Mouse (Mus musculus) forebrain, embryonic 11.5 days (tissue): Measurements from ENCODE around the gene Ezr. TPM values are rescaled to one million over a fixed set of nuclear protein-coding genes. Genes with fewer than 3 reads are reported as not detected.
A peak's percentile ranks its signal among the peaks of the same experiment; 100 is the strongest.

Experiments
- ATAC-seq: fragments of 200-750 bp; cut with Nextera tagmentation; replicated peaks from 2 replicates; pipeline ENCODE4 v1.8.0; 2017; ENCODE audit warnings: moderate TSS enrichment; ENCODE audit not compliant: low FRiP score
- DNase-seq: peaks from one replicate; pipeline ENCODE4 v3.0.0-alpha.2; 2017; ENCODE audit warnings: low spot score
- H3K27ac ChIP-seq: fragments of 300-500 bp; sonication (generic); 2 replicates; pipeline ENCODE4 v1.5.1; 2014; ENCODE audit warnings: low read depth, low read length
- H3K27me3 ChIP-seq: fragments of 300-500 bp; sonication (generic); 2 replicates; pipeline ENCODE4 v1.6.1; 2014; ENCODE audit warnings: mild to moderate bottlenecking, low read length, mixed read lengths; ENCODE audit not compliant: control insufficient read depth, insufficient read depth
- H3K36me3 ChIP-seq: fragments of 300-500 bp; sonication (generic); 2 replicates; pipeline ENCODE4 v1.6.1; 2014; ENCODE audit warnings: mild to moderate bottlenecking, low read length, moderate library complexity, mixed read lengths; ENCODE audit not compliant: control insufficient read depth, insufficient read depth
- H3K4me1 ChIP-seq: fragments of 300-500 bp; sonication (generic); replicated peaks from 2 replicates; pipeline ENCODE4 v1.6.1; 2014; ENCODE audit warnings: low read length, mixed read lengths; ENCODE audit not compliant: control insufficient read depth, insufficient read depth
- H3K4me2 ChIP-seq: fragments of 300-500 bp; sonication (generic); 2 replicates; pipeline ENCODE4 v1.6.1; 2014; ENCODE audit warnings: low read depth, mild to moderate bottlenecking, low read length, moderate library complexity, mixed read lengths; ENCODE audit not compliant: severe bottlenecking
- H3K4me3 ChIP-seq: fragments of 300-500 bp; sonication (generic); 2 replicates; pipeline ENCODE4 v1.5.1; 2014; ENCODE audit warnings: low read depth, low read length
- H3K9ac ChIP-seq: fragments of 300-500 bp; sonication (generic); 2 replicates; pipeline ENCODE4 v1.6.1; 2014; ENCODE audit warnings: low read length
- H3K9me3 ChIP-seq: fragments of 300-500 bp; sonication (generic); 2 replicates; pipeline ENCODE4 v1.6.1; 2016; ENCODE audit warnings: low read length, mixed read lengths; ENCODE audit not compliant: control insufficient read depth
- WGBS: fragments of 180-500 bp; shearing (Covaris S2); extraction: QIAGEN DNeasy Blood & Tissue Kit; methylation state at CpG from one replicate; pipeline ENCODE4 v1.1.7; 2014; 5-methylcytosine and 5-hydroxymethylcytosine counted together
- polyA plus RNA-seq: library from polyadenylated mRNA; unstranded; fragments of >200 nt; fragmentation: Nextera tagmentation; extraction: Ambion mirVana; gene quantifications from 2 replicates; pipeline ENCODE4 v1.2.1, GENCODE M21; 2014

Ezr gene
- polyA plus RNA-seq, 1 experiment from 2014 or later = 122 TPM

DNA sequence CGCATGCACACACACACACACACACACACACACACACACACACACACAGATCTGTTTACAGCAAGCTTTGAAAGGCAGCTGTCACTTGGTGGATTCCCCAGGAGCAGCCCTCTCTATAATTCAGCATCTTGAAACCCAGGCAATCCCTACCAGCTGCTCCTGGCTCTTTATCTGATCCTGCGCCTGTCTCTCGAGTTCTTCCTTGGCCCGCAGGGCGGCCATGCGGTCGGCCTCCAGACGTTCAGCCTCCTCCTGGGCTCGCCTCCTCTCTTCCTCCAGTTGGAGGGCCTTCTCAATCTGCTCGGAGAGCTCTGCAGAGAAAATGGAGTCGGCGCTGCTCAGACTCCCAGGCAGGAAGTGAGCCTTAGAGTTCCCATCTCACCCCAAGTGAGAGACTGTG lies 41.3 kb downstream of the Ezr start:
- H3K9ac ChIP-seq = no peak overlapping the region
- 87% methylated on average over 12 of the region's 12 CpGs for WGBS
- H3K27me3 ChIP-seq = no peaks in the 10 kb centered on the region
- no peaks in the 10 kb centered on the region for H3K9me3 ChIP-seq
- H3K4me2 ChIP-seq = no peak overlapping the region
- no peak overlapping the region for H3K4me3 ChIP-seq
- DNase-seq (peak; percentile 46), ATAC-seq (no peak)
- peaks cover 17% of the 10 kb centered on the region; the same call in 1 of the 2 replicates for H3K4me1 ChIP-seq
- H3K36me3 ChIP-seq = peaks cover 4% of the 10 kb centered on the region; the same call in 1 of the 2 replicates
- no peak overlapping the region for H3K27ac ChIP-seq

DNA sequence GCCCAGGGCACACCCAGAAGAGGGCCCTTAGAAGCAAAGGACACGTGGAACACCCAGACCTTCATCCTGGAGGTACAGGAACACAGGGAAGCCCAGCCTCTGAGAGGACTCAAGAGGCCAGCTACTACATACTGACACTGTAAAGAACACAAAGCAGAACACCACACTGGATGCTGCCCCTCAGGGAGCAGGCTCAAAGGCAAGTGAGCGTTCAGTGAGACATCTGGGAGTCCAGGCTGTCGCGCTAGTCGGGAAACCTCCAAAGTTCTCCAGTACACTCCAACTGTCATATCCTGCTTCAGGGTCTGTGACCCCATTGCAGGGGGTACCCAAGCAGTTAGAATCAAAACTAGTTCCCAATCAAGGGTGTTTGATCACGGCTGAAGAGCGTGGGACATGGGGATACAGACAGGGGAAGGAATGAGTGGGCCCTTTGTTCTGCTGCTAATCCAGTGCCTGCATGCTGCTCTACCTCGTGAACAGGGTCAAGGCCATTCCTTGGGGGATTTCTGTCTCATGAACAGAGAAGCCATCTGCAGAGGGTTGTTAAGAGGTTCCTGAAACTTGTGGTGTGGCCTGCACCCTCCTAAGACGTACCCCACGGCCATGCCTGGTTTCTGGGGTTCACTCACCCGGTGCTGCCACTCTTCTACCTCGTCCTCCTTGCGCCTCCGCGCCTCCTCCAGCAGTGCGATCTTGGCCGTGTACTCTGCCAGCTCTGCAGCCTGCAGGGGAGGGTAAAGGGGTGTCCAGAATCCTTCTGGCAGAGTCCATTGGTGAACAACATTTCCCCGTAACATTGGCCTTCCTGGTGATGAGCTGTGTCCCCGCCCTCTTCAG lies 42.0 kb downstream of the Ezr start:
- Histone ChIP-seq H3K4me2 (no peak overlapping the region), H3K9me3 (no peaks in the 10 kb centered on the region), H3K9ac (no peak overlapping the region), H3K4me1 (peaks cover 19% of the 10 kb centered on the region; the same call in 1 of the 2 replicates), H3K4me3 (no peak overlapping the region), H3K27ac (peak overlapping the region; percentile 18; the same call in 1 of the 2 replicates), H3K36me3 (peaks cover 4% of the 10 kb centered on the region; the same call in 1 of the 2 replicates), H3K27me3 (no peaks in the 10 kb centered on the region)
- ATAC-seq = no peak
- DNase-seq = peak; percentile 50
- 73% methylated on average over 19 of the region's 19 CpGs for WGBS

DNA sequence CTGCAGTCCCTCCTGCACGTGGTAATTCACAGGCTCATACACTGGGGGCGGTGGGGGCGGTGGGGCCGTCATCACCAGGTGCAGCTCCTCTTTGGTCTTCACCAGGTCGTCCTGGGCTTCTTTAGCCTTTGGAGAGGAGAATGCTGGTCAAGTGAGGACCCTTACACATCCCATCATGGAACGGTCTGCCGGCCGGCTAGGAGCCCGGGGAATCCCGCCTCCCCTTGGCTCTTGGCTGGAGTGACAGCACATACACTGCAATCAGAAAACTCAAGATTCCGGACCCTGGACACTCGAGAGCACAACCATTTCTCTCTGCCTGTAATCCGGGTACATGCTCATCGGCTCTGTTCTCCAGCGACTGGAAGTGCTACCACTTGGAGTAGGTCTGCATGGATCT lies 42.8 kb downstream of the Ezr start:
- H3K9me3 ChIP-seq = no peaks in the 10 kb centered on the region
- peaks cover 4% of the 10 kb centered on the region; the same call in 1 of the 2 replicates for H3K36me3 ChIP-seq
- ATAC-seq (no peak), DNase-seq (peak; percentile 46)
- H3K4me2 ChIP-seq = no peak overlapping the region
- no peaks in the 10 kb centered on the region for H3K27me3 ChIP-seq
- H3K9ac ChIP-seq = no peak overlapping the region
- WGBS = 92% methylated on average over 15 of the region's 15 CpGs
- H3K4me3 ChIP-seq = no peak overlapping the region
- no peak overlapping the region for H3K27ac ChIP-seq
- peaks cover 19% of the 10 kb centered on the region; the same call in 1 of the 2 replicates for H3K4me1 ChIP-seq

DNA sequence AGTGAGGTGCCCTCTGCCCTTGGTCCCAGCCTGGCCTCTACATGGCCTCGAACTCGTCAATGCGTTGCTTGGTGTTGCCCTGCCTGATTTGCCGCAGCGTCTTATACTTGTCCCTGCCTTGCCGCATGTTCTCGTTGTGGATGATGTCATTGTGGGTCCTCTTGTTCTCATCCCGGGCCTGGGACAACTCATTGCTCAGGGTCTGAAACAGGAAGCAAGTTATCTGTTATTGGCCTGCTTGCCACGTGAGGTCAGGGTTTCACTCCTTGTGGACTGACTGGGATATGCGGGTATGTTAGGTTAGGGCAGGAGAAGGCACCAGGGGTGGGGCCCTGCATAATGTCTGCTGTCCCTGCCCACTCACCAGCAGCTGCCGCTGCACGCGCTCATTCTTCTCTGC lies 43.3 kb downstream of the Ezr start:
- DNase-seq (peak; percentile 49), ATAC-seq (no peak)
- Histone ChIP-seq H3K4me2 (no peak overlapping the region), H3K36me3 (peaks cover 4% of the 10 kb centered on the region; the same call in 1 of the 2 replicates), H3K27ac (no peak overlapping the region), H3K9me3 (no peaks in the 10 kb centered on the region), H3K4me3 (no peak overlapping the region), H3K4me1 (peaks cover 16% of the 10 kb centered on the region; the same call in 1 of the 2 replicates), H3K27me3 (no peaks in the 10 kb centered on the region), H3K9ac (no peak overlapping the region)
- WGBS = 90% methylated on average over 13 of the region's 13 CpGs

DNA sequence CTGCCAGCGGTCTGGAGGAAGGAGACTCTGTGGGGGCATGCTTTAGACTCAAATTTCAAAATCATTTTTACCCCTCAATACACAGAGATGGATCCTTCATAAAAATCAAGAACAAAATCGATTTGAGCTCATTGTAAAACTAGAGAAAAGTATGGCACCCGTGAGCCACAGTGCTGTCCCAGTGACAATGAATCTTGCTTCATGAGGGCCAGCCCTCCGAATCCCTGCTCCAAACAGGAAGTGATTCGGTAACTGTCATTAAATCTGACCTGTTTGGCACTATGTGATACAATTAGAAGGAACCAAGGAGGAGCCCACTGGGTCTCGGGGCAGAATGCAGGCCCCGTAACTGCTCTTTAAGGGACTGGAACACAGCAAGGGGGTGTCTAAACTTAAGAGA lies 43.7 kb downstream of the Ezr start:
- no peak overlapping the region for H3K27ac ChIP-seq

DNA sequence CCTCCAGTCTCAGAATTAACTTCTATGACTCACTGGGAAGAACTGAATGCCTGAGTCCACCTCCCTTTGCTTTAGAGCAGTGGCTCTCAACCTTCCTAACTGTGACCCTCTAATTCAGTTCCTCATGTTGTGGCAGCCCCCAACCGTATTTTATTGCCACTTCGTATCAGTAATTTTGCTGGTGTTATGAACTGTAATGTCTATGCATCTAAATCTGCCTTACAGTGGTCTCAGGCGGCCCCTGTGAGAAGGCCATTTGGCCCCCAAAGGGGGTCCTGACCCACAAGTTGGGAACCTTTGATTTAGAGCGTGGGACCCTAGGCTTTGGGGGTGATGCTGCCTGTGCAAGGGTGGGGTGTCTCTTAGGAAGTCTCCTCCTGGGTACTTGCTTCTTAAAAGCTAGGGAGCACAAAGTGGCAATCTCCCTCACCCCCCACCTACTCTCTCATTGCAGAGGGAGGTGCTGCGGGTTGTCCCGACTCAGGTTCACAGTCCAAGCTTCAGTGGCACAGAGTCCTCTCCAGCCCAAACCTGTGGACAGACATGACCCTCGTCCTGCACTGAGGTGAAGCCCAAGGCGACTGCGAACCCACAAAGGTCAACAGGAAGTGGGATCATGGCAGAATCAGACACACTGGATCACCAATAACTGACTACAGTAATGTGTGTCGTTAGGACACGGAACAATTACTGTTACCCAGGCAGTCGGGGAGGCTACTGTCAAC lies 45.1 kb downstream of the Ezr start:
- H3K4me1 ChIP-seq = peaks cover 16% of the 10 kb centered on the region; the same call in 1 of the 2 replicates
- DNase-seq (peak; percentile 45), ATAC-seq (no peak)
- no peak overlapping the region for H3K9ac ChIP-seq
- H3K36me3 ChIP-seq = peaks cover 4% of the 10 kb centered on the region; the same call in 1 of the 2 replicates
- H3K9me3 ChIP-seq = no peaks in the 10 kb centered on the region
- no peaks in the 10 kb centered on the region for H3K27me3 ChIP-seq
- no peak overlapping the region for H3K4me2 ChIP-seq
- WGBS = 69% methylated on average over 12 of the region's 12 CpGs
- no peak overlapping the region for H3K4me3 ChIP-seq
- H3K27ac ChIP-seq = peak overlapping the region; percentile 48

More for the DNA sequence above, 43.7 kb downstream of the Ezr start:
- no peaks in the 10 kb centered on the region for H3K27me3 ChIP-seq
- no peak overlapping the region for H3K9ac ChIP-seq
- 90% methylated on average over 7 of the region's 7 CpGs for WGBS
- H3K4me1 ChIP-seq = peaks cover 16% of the 10 kb centered on the region; the same call in 1 of the 2 replicates
- ATAC-seq = no peak
- no peak overlapping the region for H3K4me3 ChIP-seq
- H3K4me2 ChIP-seq = no peak overlapping the region
- H3K9me3 ChIP-seq = no peaks in the 10 kb centered on the region
- peak; percentile 21 for DNase-seq
- H3K36me3 ChIP-seq = peaks cover 4% of the 10 kb centered on the region; the same call in 1 of the 2 replicates

DNA sequence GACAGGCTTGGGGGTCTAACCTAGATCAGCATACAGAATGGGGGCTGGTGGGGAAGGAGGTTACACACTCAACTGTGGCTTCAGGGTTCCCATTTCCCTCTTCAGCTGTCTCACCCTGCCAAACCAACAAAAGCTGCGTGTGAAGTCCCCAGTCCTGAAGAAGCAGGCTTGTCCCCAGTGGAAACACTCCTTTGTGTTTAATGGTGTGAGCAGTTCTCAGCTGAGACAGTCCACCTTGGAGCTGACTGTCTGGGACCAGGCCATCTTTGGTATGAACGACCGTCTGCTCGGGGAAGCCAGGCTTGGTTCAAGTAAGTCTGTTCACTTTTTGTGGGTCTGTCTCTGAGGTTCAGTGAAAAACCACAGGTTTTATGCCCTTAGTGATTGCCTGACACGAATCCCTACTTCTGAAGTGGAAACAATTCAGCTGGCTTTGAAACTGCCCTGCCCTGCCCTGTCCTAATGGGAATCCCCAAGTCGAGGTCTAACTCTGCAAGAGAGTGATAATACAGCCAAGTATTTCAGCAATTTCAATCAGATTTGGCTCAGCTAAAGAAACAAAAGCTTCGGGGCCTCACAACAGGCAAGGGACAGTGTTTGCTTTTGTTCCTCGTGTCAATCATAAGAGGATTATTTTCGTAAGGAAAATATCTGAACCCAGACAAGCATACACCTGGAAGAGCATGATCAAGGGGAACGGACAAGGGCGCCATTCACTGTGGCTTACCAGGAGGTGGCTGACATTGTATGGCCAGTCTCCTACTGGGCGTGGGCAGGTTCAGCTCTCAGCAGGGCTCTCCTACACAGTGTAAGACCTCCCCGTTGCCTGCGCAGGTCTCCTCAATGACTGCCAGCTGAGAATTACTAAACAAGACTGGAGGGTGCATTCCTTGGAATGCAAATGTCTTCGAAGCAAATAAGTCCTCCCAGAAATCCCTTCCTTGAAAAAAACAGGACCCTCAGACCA lies 46.0 kb downstream of the Ezr start:
- H3K27me3 ChIP-seq = no peaks in the 10 kb centered on the region
- WGBS = 20% methylated on average over 15 of the region's 15 CpGs
- ATAC-seq (peak; percentile 70; the same call in 1 of the 2 replicates), DNase-seq (peak; percentile 66)
- no peaks in the 10 kb centered on the region for H3K9me3 ChIP-seq
- H3K9ac ChIP-seq = no peak overlapping the region
- no peak overlapping the region for H3K4me3 ChIP-seq
- no peak overlapping the region for H3K4me2 ChIP-seq
- H3K27ac ChIP-seq = peak overlapping the region; percentile 44
- H3K36me3 ChIP-seq = peaks cover 4% of the 10 kb centered on the region; the same call in 1 of the 2 replicates
- H3K4me1 ChIP-seq = peaks cover 16% of the 10 kb centered on the region; the same call in 1 of the 2 replicates
